Mouse (Mus musculus) erythroblast, embryonic 14.5 days (primary cell): Measurements from ENCODE around the gene Myd88.

ENCODE experiments used
- GATA1 ChIP-seq: IDR thresholded peaks from 2 replicates; pipeline ENCODE4 v1.6.1; 2012; ENCODE audit warnings: low read length, inconsistent platforms, mixed read lengths
- TAL1 ChIP-seq: IDR thresholded peaks from 3 replicates; pipeline ENCODE4 v1.6.1; 2012; ENCODE audit warnings: low read length, inconsistent platforms, mixed read lengths

DNA sequence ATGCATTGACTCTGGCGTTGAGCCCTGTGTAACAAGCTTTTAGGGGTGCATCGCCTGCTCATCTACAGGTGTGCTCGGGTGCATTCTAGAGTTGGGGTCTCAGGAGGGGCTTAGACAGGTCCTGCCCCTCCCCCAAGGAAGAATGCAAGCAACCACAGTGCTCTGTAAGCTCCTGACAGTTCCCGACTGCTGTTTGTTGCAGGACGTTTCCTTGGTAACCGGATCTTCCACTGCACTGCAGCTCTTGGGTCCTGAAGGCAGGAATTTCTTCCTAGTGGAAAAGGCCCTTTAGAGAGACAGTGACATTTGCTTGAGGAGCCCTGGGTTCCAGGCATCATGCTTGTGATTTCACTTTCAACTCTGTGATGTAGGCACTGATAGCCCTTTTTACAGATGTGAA is 41.4 kb upstream of the Myd88 start:
- no peak for TF ChIP-seq GATA1
- no peak for TF ChIP-seq TAL1
